Mouse (Mus musculus): ENCODE data around the gene Acss3. TPM values are rescaled to one million over a fixed set of nuclear protein-coding genes. Genes with fewer than 3 reads are reported as not detected.

Acss3 gene
- polyA plus RNA-seq (2012; rRNA removed): 0.71 and 1.3 TPM in 2 replicates

GRCm38 (mm10) chr10:107123529-107124335 is at the start of gene Acss3:
Gene Acss3 (minus strand): TSS chr10:107123668.
- H3K4me3 ChIP-seq (ENCODE audit: control insufficient read depth, low read depth, low read length): peak within 1 kb of the TSS; percentile 78
- H3K27ac ChIP-seq (ENCODE audit: control insufficient read depth, insufficient read depth, low read depth, low read length): peak within 1 kb of the TSS; percentile 32
- no peaks in the 10 kb centered on the region for H3K36me3 ChIP-seq (ENCODE audit: control insufficient read depth, insufficient read depth, low read length)
- peaks cover 6% of the 10 kb centered on the region; the same call in 1 of the 2 replicates for H3K4me1 ChIP-seq (ENCODE audit: control insufficient read depth, insufficient read depth, low read length)
- TF ChIP-seq POLR2A (IDR thresholded peaks at IDR 0.05; ENCODE audit: control insufficient read depth, low read depth, low read length): no peak
- TF ChIP-seq CTCF (IDR thresholded peaks at IDR 0.05; ENCODE audit: control insufficient read depth, insufficient read depth, insufficient replicate concordance, low read depth, low read length): no peak
- H3K27me3 ChIP-seq (ENCODE audit: control insufficient read depth, insufficient read depth, low read length): no peaks in the 10 kb centered on the region

- Histone ChIP-seq H3K4me1 (ENCODE audit: control insufficient read depth, insufficient read depth, low read length) (no peaks in the 10 kb centered on the region), H3K4me3 (ENCODE audit: control insufficient read depth, low read depth, low read length) (no peak overlapping the region), H3K27ac (ENCODE audit: control insufficient read depth, insufficient read depth, low read depth, low read length) (no peak overlapping the region), H3K27me3 (ENCODE audit: control insufficient read depth, insufficient read depth, low read length) (no peaks in the 10 kb centered on the region), H3K36me3 (ENCODE audit: control insufficient read depth, insufficient read depth, low read length) (no peaks in the 10 kb centered on the region)
- no peak for TF ChIP-seq CTCF (IDR thresholded peaks at IDR 0.05; ENCODE audit: control insufficient read depth, insufficient read depth, insufficient replicate concordance, low read depth, low read length)
- no peak for TF ChIP-seq POLR2A (IDR thresholded peaks at IDR 0.05; ENCODE audit: control insufficient read depth, low read depth, low read length)
These were observed 48.7 kb upstream of the Acss3 start for GRCm38 (mm10) chr10:107172003-107172689.

GRCm38 (mm10) chr10:107166486-107166885 is 43.0 kb upstream of the Acss3 start:
- no peak overlapping the region for H3K4me3 ChIP-seq (ENCODE audit: control insufficient read depth, low read depth, low read length)
- no peaks in the 10 kb centered on the region for H3K36me3 ChIP-seq (ENCODE audit: control insufficient read depth, insufficient read depth, low read length)
- TF ChIP-seq CTCF (IDR thresholded peaks at IDR 0.05; ENCODE audit: control insufficient read depth, insufficient read depth, insufficient replicate concordance, low read depth, low read length) (no peak), POLR2A (IDR thresholded peaks at IDR 0.05; ENCODE audit: control insufficient read depth, low read depth, low read length) (no peak)
- no peak overlapping the region for H3K27ac ChIP-seq (ENCODE audit: control insufficient read depth, insufficient read depth, low read depth, low read length)
- H3K27me3 ChIP-seq (ENCODE audit: control insufficient read depth, insufficient read depth, low read length): no peaks in the 10 kb centered on the region
- no peaks in the 10 kb centered on the region for H3K4me1 ChIP-seq (ENCODE audit: control insufficient read depth, insufficient read depth, low read length)

- Histone ChIP-seq H3K27me3 (ENCODE audit: control insufficient read depth, insufficient read depth, low read length) (no peaks in the 10 kb centered on the region), H3K4me3 (ENCODE audit: control insufficient read depth, low read depth, low read length) (no peak overlapping the region), H3K36me3 (ENCODE audit: control insufficient read depth, insufficient read depth, low read length) (no peaks in the 10 kb centered on the region), H3K27ac (ENCODE audit: control insufficient read depth, insufficient read depth, low read depth, low read length) (no peak overlapping the region), H3K4me1 (ENCODE audit: control insufficient read depth, insufficient read depth, low read length) (no peaks in the 10 kb centered on the region)
- TF ChIP-seq POLR2A (IDR thresholded peaks at IDR 0.05; ENCODE audit: control insufficient read depth, low read depth, low read length) (no peak), CTCF (IDR thresholded peaks at IDR 0.05; ENCODE audit: control insufficient read depth, insufficient read depth, insufficient replicate concordance, low read depth, low read length) (no peak)
These were observed 25.3 kb upstream of the Acss3 start for GRCm38 (mm10) chr10:107148759-107149158.

GRCm38 (mm10) chr10:107144016-107144415 is 20.5 kb upstream of the Acss3 start:
- no peak overlapping the region for H3K4me3 ChIP-seq (ENCODE audit: control insufficient read depth, low read depth, low read length)
- no peaks in the 10 kb centered on the region for H3K36me3 ChIP-seq (ENCODE audit: control insufficient read depth, insufficient read depth, low read length)
- H3K27me3 ChIP-seq (ENCODE audit: control insufficient read depth, insufficient read depth, low read length): no peaks in the 10 kb centered on the region
- TF ChIP-seq CTCF (IDR thresholded peaks at IDR 0.05; ENCODE audit: control insufficient read depth, insufficient read depth, insufficient replicate concordance, low read depth, low read length): no peak
- no peak for TF ChIP-seq POLR2A (IDR thresholded peaks at IDR 0.05; ENCODE audit: control insufficient read depth, low read depth, low read length)
- H3K27ac ChIP-seq (ENCODE audit: control insufficient read depth, insufficient read depth, low read depth, low read length): no peak overlapping the region
- no peaks in the 10 kb centered on the region for H3K4me1 ChIP-seq (ENCODE audit: control insufficient read depth, insufficient read depth, low read length)

- H3K36me3 ChIP-seq (ENCODE audit: control insufficient read depth, insufficient read depth, low read length): no peaks in the 10 kb centered on the region
- no peak overlapping the region for H3K27ac ChIP-seq (ENCODE audit: control insufficient read depth, insufficient read depth, low read depth, low read length)
- TF ChIP-seq CTCF (IDR thresholded peaks at IDR 0.05; ENCODE audit: control insufficient read depth, insufficient read depth, insufficient replicate concordance, low read depth, low read length) (no peak), POLR2A (IDR thresholded peaks at IDR 0.05; ENCODE audit: control insufficient read depth, low read depth, low read length) (no peak)
- no peak overlapping the region for H3K4me3 ChIP-seq (ENCODE audit: control insufficient read depth, low read depth, low read length)
- no peaks in the 10 kb centered on the region for H3K27me3 ChIP-seq (ENCODE audit: control insufficient read depth, insufficient read depth, low read length)
- no peaks in the 10 kb centered on the region for H3K4me1 ChIP-seq (ENCODE audit: control insufficient read depth, insufficient read depth, low read length)
These were observed 19.4 kb upstream of the Acss3 start for GRCm38 (mm10) chr10:107142910-107143309.

All from testis, adult 2 months (tissue).